Mouse (Mus musculus) limb, embryonic 13.5 days (tissue): ENCODE measurements around the gene Tpo. TPM values are rescaled to one million over a fixed set of nuclear protein-coding genes. Genes with fewer than 3 reads are reported as not detected.

Source experiments
- ATAC-seq: fragments of 200-750 bp; cut with Nextera tagmentation; 2 replicates; pipeline ENCODE4 v1.8.0; 2017; ENCODE audit warnings: low read depth, moderate number of reproducible peaks, moderate TSS enrichment; ENCODE audit not compliant: low FRiP score
- H3K27ac ChIP-seq: fragments of 300-500 bp; sonication (generic); 2 replicates; pipeline ENCODE4 v1.5.1; 2015; ENCODE audit warnings: inconsistent platforms, mild to moderate bottlenecking, moderate library complexity
- H3K27me3 ChIP-seq: fragments of 300-500 bp; sonication (generic); 2 replicates; pipeline ENCODE4 v1.6.1; 2015; ENCODE audit warnings: mild to moderate bottlenecking, inconsistent platforms
- H3K36me3 ChIP-seq: fragments of 300-500 bp; sonication (generic); 2 replicates; pipeline ENCODE4 v1.6.1; 2015; ENCODE audit warnings: inconsistent platforms, mild to moderate bottlenecking, moderate library complexity
- H3K4me1 ChIP-seq: fragments of 300-500 bp; sonication (generic); 2 replicates; pipeline ENCODE4 v1.6.1; 2015; ENCODE audit warnings: inconsistent platforms
- H3K4me2 ChIP-seq: fragments of 300-500 bp; sonication (generic); replicated peaks from 2 replicates; pipeline ENCODE4 v1.6.1; 2015; ENCODE audit warnings: inconsistent platforms, mild to moderate bottlenecking, moderate library complexity
- H3K4me3 ChIP-seq: fragments of 300-500 bp; sonication (generic); 2 replicates; pipeline ENCODE4 v1.5.1; 2015; ENCODE audit warnings: moderate library complexity, mild to moderate bottlenecking, inconsistent platforms
- H3K9ac ChIP-seq: fragments of 300-500 bp; sonication (generic); 2 replicates; pipeline ENCODE4 v1.6.1; 2015; ENCODE audit warnings: mild to moderate bottlenecking, inconsistent platforms
- H3K9me3 ChIP-seq: fragments of 300-500 bp; sonication (generic); 2 replicates; pipeline ENCODE4 v1.6.1; 2016; ENCODE audit warnings: inconsistent platforms
- WGBS: fragments of 180-500 bp; shearing (Covaris S2); methylation state at CpG from one replicate; pipeline ENCODE4 v1.1.7; 2015; 5-methylcytosine and 5-hydroxymethylcytosine counted together
- polyA plus RNA-seq: library from polyadenylated mRNA; unstranded; fragments of >200 nt; fragmentation: Nextera tagmentation; extraction: Ambion mirVana; gene quantifications from 2 replicates; pipeline ENCODE4 v1.2.1, GENCODE M21; 2015

Tpo gene
- polyA plus RNA-seq, 1 experiment from 2014 or later, result not detected

- ATAC-seq, result no peak
Measured at GRCm38 (mm10) chr12:30034681-30035080, 97.7 kb downstream of the Tpo start.

DNA sequence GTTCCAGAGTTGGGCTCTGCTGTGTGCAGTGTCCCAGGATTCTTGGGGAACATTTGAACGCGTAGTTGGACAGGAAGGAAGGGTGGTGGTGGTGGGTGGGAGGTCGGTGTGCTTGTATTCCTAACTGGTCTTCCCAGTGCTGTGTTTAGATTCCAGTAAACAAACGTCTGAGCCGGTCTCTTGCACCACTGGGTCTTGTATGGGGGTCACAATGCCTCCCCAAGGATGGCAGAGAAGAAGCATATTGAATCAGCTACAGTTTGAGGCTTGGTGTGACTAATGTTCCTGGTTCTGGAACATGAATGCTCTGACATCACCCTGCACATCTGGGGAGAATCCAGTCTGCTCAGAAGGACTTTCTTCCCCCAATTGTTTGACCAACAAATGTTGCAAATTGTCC lies 101.9 kb downstream of the Tpo start:
- H3K36me3 ChIP-seq, result no peaks in the 10 kb centered on the region
- H3K27me3 ChIP-seq, result no peaks in the 10 kb centered on the region
- no peak overlapping the region for H3K4me3 ChIP-seq
- H3K9me3 ChIP-seq, result no peaks in the 10 kb centered on the region
- no peak overlapping the region for H3K27ac ChIP-seq
- H3K4me2 ChIP-seq, result no peak overlapping the region
- ATAC-seq, result no peak
- 63% methylated on average over 5 of the region's 5 CpGs for WGBS
- H3K9ac ChIP-seq, result no peak overlapping the region
- no peaks in the 10 kb centered on the region for H3K4me1 ChIP-seq

More at GRCm38 (mm10) chr12:30034681-30035080, 97.7 kb downstream of the Tpo start:
- H3K4me2 ChIP-seq, result no peak overlapping the region
- WGBS, result 80% methylated on average over 5 of the region's 5 CpGs
- H3K27ac ChIP-seq, result no peak overlapping the region
- no peak overlapping the region for H3K9ac ChIP-seq
- H3K36me3 ChIP-seq, result no peaks in the 10 kb centered on the region
- H3K27me3 ChIP-seq, result no peaks in the 10 kb centered on the region
- H3K9me3 ChIP-seq, result no peaks in the 10 kb centered on the region
- H3K4me3 ChIP-seq, result no peak overlapping the region
- peaks cover 24% of the 10 kb centered on the region for H3K4me1 ChIP-seq

DNA sequence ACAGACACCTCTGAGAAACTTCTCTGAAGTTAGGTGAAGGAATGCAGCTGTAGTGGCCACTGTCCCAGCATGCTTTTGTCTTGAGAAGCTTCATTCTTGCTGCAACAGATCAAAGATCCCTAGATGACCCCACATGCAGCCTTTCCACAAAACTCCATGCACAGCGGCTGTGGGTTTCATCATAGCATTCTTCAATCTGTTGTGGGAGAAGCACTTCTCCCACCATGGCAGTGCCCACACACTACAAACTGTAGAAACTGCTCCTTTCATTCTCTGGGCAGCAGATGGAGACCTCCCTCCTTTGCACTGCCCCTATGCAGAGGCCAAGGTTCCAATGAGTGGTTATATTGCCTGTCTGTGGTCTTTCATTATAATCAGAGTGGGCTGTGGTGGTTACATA lies 103.3 kb downstream of the Tpo start:
- Histone ChIP-seq H3K9me3 (no peaks in the 10 kb centered on the region), H3K4me3 (no peak overlapping the region), H3K4me1 (no peaks in the 10 kb centered on the region), H3K27ac (no peak overlapping the region), H3K4me2 (no peak overlapping the region), H3K9ac (no peak overlapping the region), H3K27me3 (no peaks in the 10 kb centered on the region), H3K36me3 (no peaks in the 10 kb centered on the region)
- ATAC-seq, result no peak
- 91% methylated on average over 1 of the region's 1 CpGs for WGBS

- H3K9ac ChIP-seq, result no peak overlapping the region
- no peaks in the 10 kb centered on the region for H3K9me3 ChIP-seq
- no peak overlapping the region for H3K4me3 ChIP-seq
- no peak overlapping the region for H3K4me2 ChIP-seq
- no peak overlapping the region for H3K27ac ChIP-seq
- H3K27me3 ChIP-seq, result no peaks in the 10 kb centered on the region
- no peak for ATAC-seq
- 60% methylated on average over 3 of the region's 3 CpGs for WGBS
- H3K4me1 ChIP-seq, result no peaks in the 10 kb centered on the region
- 0 out of 2 replicates have a peak, but pooled peaks cover 1% of the 10 kb centered on the region for H3K36me3 ChIP-seq
Measured at GRCm38 (mm10) chr12:30027721-30028340, 104.6 kb downstream of the Tpo start.

DNA sequence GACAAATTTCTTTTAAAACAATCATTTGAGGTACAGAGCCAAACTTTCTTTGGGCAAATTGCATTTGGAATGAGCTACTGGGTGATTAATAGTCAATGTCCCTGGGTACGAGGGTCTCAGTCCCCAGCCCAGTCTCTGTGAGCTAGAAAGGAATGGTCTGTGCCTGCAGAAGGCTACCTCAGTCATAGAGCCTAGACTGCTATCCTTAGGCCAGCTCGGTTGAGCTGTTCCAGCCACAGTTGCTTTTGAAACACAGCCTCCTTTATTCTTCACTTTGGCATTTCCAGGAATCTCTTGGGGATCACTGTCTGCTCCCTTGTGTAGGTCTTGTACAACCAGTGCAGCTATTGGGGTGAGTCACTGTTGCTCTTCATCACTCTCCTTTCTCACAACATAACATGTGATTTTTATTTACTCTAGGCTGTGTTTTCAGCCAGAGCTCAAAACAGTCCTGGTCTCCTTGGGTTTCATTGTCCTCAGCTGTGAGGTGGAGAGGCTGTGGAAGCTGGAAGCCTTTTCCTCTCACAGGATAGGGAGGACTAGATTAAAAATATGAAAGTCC lies 108.1 kb downstream of the Tpo start:
- Histone ChIP-seq H3K4me2 (no peak overlapping the region), H3K27me3 (no peaks in the 10 kb centered on the region), H3K36me3 (peaks cover 15% of the 10 kb centered on the region), H3K9me3 (no peaks in the 10 kb centered on the region), H3K27ac (no peak overlapping the region), H3K4me1 (no peaks in the 10 kb centered on the region), H3K9ac (no peak overlapping the region), H3K4me3 (no peak overlapping the region)
- no peak for ATAC-seq
- 58% methylated on average over 2 of the region's 2 CpGs for WGBS

DNA sequence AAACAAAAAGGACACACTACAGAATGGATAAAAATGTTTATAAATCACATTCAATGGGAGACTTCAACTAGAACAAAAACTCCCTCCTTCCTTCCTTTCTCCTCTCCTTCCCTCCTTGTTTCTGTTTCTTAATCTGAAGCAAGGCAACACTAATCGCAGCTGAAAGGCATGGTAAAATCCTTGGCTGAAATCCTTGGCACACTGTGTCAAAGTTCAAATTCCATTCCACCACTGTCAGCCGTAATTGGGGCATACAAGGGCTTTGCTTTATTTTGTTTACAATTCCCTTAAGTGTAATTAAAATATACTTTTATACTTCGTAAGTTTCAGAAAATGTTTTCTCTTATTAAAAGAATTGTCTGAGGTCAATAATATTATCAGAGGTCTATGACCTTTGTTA lies 108.9 kb downstream of the Tpo start:
- Histone ChIP-seq H3K27me3 (no peaks in the 10 kb centered on the region), H3K4me3 (no peak overlapping the region), H3K9me3 (no peaks in the 10 kb centered on the region), H3K36me3 (peaks cover 23% of the 10 kb centered on the region), H3K9ac (no peak overlapping the region), H3K4me1 (no peaks in the 10 kb centered on the region), H3K27ac (no peak overlapping the region), H3K4me2 (no peak overlapping the region)
- ATAC-seq, result no peak
- WGBS, result 48% methylated on average over 3 of the region's 3 CpGs

DNA sequence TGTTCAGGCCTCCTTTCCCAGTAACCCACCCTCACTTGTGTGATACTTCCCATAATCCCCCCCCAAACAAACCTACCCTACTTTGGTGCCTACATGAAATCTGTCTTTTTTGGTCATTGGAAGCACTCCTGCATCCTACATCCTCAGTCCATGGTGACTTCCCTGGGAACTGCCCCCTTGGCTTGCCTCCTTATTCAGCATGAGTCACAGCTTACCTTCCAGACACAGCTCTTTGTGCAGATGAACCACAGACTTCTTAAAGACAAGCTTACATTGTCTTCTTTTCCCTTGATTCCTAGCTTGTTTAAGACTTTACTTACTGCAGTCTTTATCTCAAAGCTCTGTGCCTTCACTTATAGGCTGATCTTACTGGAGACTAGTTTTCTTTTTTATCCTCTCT lies 112.0 kb downstream of the Tpo start:
- Histone ChIP-seq H3K9ac (no peak overlapping the region), H3K4me2 (no peak overlapping the region), H3K9me3 (no peaks in the 10 kb centered on the region), H3K27ac (no peak overlapping the region), H3K27me3 (no peaks in the 10 kb centered on the region), H3K36me3 (peaks cover 52% of the 10 kb centered on the region), H3K4me1 (no peaks in the 10 kb centered on the region), H3K4me3 (no peak overlapping the region)
- no peak for ATAC-seq

- no peak for ATAC-seq
- H3K4me2 ChIP-seq, result no peak overlapping the region
- no peaks in the 10 kb centered on the region for H3K4me1 ChIP-seq
- no peak overlapping the region for H3K4me3 ChIP-seq
- H3K9me3 ChIP-seq, result no peaks in the 10 kb centered on the region
- peaks cover 80% of the 10 kb centered on the region for H3K36me3 ChIP-seq
- no peak overlapping the region for H3K9ac ChIP-seq
- WGBS, result 92% methylated on average over 3 of the region's 3 CpGs
- H3K27ac ChIP-seq, result no peak overlapping the region
- no peaks in the 10 kb centered on the region for H3K27me3 ChIP-seq
Measured at GRCm38 (mm10) chr12:30017131-30017530, 115.3 kb downstream of the Tpo start.

DNA sequence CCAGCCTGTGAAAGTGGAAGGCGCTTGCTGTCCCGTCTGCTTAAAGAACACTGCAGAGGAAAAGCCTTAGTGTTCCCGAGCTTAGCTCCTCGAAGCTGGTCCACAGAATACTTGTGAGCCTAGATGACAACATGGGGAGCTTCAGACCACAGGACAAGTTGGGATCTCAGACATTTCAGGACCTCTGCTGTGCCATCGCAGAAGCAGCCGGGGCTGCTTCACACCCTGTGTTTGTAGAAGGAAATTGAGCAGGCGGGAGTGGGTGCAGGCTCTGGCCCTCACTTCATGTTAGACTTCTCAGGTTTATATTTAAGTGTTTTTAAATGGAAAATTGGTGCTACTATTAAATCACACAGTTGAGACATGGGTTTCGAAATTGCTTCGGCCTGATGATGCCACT lies 116.9 kb downstream of the Tpo start:
- Histone ChIP-seq H3K27ac (no peak overlapping the region), H3K4me2 (no peak overlapping the region), H3K36me3 (peaks cover 92% of the 10 kb centered on the region), H3K4me1 (no peaks in the 10 kb centered on the region), H3K27me3 (no peaks in the 10 kb centered on the region), H3K9ac (no peak overlapping the region), H3K9me3 (no peaks in the 10 kb centered on the region), H3K4me3 (no peak overlapping the region)
- ATAC-seq, result no peak
- 90% methylated on average over 9 of the region's 9 CpGs for WGBS

- H3K4me1 ChIP-seq, result no peaks in the 10 kb centered on the region
- peaks cover 91% of the 10 kb centered on the region for H3K36me3 ChIP-seq
- H3K4me3 ChIP-seq, result no peak overlapping the region
- ATAC-seq, result no peak
- 91% methylated on average over 5 of the region's 5 CpGs for WGBS
- H3K27ac ChIP-seq, result no peak overlapping the region
- no peaks in the 10 kb centered on the region for H3K27me3 ChIP-seq
- H3K9ac ChIP-seq, result no peak overlapping the region
- H3K9me3 ChIP-seq, result no peaks in the 10 kb centered on the region
- no peak overlapping the region for H3K4me2 ChIP-seq
Measured at GRCm38 (mm10) chr12:30008741-30009140, 123.7 kb downstream of the Tpo start.

DNA sequence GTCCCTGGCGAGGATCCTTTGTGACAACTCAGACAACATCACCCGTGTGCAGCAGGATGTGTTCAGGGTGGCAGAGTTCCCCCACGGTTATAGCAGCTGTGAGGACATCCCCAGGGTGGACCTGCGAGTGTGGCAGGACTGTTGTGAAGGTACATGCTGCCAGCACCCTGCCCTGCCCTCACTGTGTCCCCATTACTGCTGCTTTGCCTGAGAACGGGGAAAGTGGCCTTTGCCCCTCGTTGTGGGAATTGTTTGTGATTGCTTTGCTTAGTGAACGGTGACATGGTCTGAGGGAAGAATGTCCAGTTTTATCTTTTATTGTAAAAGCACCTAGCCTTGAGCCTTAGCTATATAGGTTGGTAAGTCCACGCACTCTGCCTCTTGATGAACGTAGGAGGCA lies 125.8 kb downstream of the Tpo start:
- H3K4me3 ChIP-seq, result no peak overlapping the region
- no peak for ATAC-seq
- no peak overlapping the region for H3K27ac ChIP-seq
- H3K4me2 ChIP-seq, result no peak overlapping the region
- no peaks in the 10 kb centered on the region for H3K4me1 ChIP-seq
- H3K36me3 ChIP-seq, result peaks cover 91% of the 10 kb centered on the region
- no peaks in the 10 kb centered on the region for H3K9me3 ChIP-seq
- 88% methylated on average over 9 of the region's 9 CpGs for WGBS
- H3K9ac ChIP-seq, result no peak overlapping the region
- no peaks in the 10 kb centered on the region for H3K27me3 ChIP-seq
